Mouse (Mus musculus): ENCODE measurements around the gene Auh. TPM values are rescaled to one million over a fixed set of nuclear protein-coding genes. Genes with fewer than 3 reads are reported as not detected.
A peak's percentile ranks its signal among the peaks of the same experiment; 100 is the strongest.

Gene Auh
- total and polyA plus RNA-seq, 3 experiments = 64.6 to 152 (median 135) TPM

GRCm38 (mm10) chr13:52883084-52883959, 46.2 kb downstream of the Auh start:
- no peak overlapping the region for H3K27ac ChIP-seq
- intact Hi-C loops (cut with DNase I) = no loop called here
- no peaks in the 10 kb centered on the region for H3K4me1 ChIP-seq (ENCODE audit: control insufficient read depth, insufficient read depth, low read length)
- H3K27me3 ChIP-seq (ENCODE audit: control insufficient read depth, insufficient read depth, low read length) = no peaks in the 10 kb centered on the region
- H3K36me3 ChIP-seq (ENCODE audit: control insufficient read depth, insufficient read depth, low read length) = no peaks in the 10 kb centered on the region
- no peaks in the 10 kb centered on the region for H3K79me2 ChIP-seq (replicated peaks; ENCODE audit: control insufficient read depth, insufficient read depth, low read length)
- 89% methylated on average over 18 of the region's 19 CpGs for WGBS
- DNase-seq = no peak
- no peak overlapping the region for H3K9ac ChIP-seq (ENCODE audit: low read depth, low read length)
- no peak overlapping the region for H3K4me3 ChIP-seq
- TF ChIP-seq CTCF (IDR thresholded peaks at IDR 0.05) = no peak
- no peak for TF ChIP-seq EP300 (IDR thresholded peaks at IDR 0.05; ENCODE audit: insufficient read depth, low read depth, low read length)
- no peak for TF ChIP-seq POLR2A (IDR thresholded peaks at IDR 0.05; ENCODE audit: insufficient read depth, low read depth, low read length)

DNA sequence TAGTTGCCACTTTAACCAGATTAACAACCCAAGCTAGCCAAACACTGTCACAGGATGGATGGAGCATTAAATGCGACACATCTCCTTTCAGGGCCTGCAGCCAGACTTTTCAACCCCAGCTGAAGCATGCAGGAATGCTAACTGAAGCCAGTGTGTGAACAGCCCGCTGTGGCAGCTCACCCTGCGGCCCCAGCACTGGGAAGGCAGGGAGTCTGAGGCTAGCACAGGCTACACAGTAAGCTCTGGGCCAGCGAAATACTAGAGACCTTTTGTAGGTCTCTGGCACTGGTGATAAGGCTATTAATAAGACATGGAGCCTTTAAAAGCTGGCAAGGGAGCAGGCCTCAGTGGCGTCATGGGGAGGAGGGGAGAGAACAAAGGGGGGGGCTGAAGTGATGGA, 49.1 kb downstream of the Auh start:
- no peaks in the 10 kb centered on the region for H3K36me3 ChIP-seq (ENCODE audit: control insufficient read depth, insufficient read depth, low read length)
- DNase-seq = peak in 1 of 2 experiments; percentile 26
- intact Hi-C loops (cut with DNase I) = no loop called here
- no peaks in the 10 kb centered on the region for H3K79me2 ChIP-seq (replicated peaks; ENCODE audit: control insufficient read depth, insufficient read depth, low read length)
- H3K4me3 ChIP-seq = no peak overlapping the region
- TF ChIP-seq EP300 (IDR thresholded peaks at IDR 0.05; ENCODE audit: insufficient read depth, low read depth, low read length) (no peak), CTCF (IDR thresholded peaks at IDR 0.05) (no peak), POLR2A (IDR thresholded peaks at IDR 0.05; ENCODE audit: insufficient read depth, low read depth, low read length) (no peak)
- peak overlapping the region; percentile 33; the same call in 1 of the 2 replicates for H3K9ac ChIP-seq (ENCODE audit: low read depth, low read length)
- 51% methylated on average over 5 of the region's 5 CpGs for WGBS
- peak overlapping the region; percentile 68 for H3K27ac ChIP-seq
- H3K4me1 ChIP-seq (ENCODE audit: control insufficient read depth, insufficient read depth, low read length) = no peaks in the 10 kb centered on the region
- no peaks in the 10 kb centered on the region for H3K27me3 ChIP-seq (ENCODE audit: control insufficient read depth, insufficient read depth, low read length)

DNA sequence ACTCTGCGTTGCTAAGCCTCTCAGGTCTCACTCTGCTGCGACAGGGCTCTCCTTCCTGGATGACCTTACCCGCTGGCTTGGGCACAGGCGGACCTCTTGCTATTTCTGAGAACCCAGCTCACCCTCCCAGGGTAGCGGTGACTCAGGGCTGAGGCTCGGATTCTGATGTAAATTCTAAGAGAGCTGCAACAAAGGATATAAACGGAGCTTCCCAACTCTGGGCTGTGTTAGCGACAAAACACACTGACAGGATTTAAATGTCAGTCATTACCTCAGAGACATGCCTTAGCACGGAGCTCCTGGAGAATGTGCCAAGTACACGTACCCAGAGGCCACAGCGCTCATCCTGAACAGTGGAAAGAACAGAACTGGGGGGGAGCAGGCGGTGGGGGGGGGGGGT, 49.6 kb downstream of the Auh start:
- WGBS = 52% methylated on average over 12 of the region's 12 CpGs
- Histone ChIP-seq H3K27ac (peak overlapping the region; percentile 68), H3K4me3 (no peak overlapping the region), H3K4me1 (ENCODE audit: control insufficient read depth, insufficient read depth, low read length) (no peaks in the 10 kb centered on the region), H3K9ac (ENCODE audit: low read depth, low read length) (no peak overlapping the region), H3K79me2 (replicated peaks; ENCODE audit: control insufficient read depth, insufficient read depth, low read length) (no peaks in the 10 kb centered on the region), H3K27me3 (ENCODE audit: control insufficient read depth, insufficient read depth, low read length) (no peaks in the 10 kb centered on the region), H3K36me3 (ENCODE audit: control insufficient read depth, insufficient read depth, low read length) (no peaks in the 10 kb centered on the region)
- DNase-seq = peak; percentile 33 to 54
- no peak for TF ChIP-seq CTCF (IDR thresholded peaks at IDR 0.05)
- no peak for TF ChIP-seq EP300 (IDR thresholded peaks at IDR 0.05; ENCODE audit: insufficient read depth, low read depth, low read length)
- no peak for TF ChIP-seq POLR2A (IDR thresholded peaks at IDR 0.05; ENCODE audit: insufficient read depth, low read depth, low read length)
- intact Hi-C loops (cut with DNase I) = loop anchor here (5.0 kb wide), 2 partner anchors 43 to 57 kb away; no protein-coding TSS in a partner anchor

- no peak overlapping the region for H3K9ac ChIP-seq (ENCODE audit: low read depth, low read length)
- no peaks in the 10 kb centered on the region for H3K27me3 ChIP-seq (ENCODE audit: control insufficient read depth, insufficient read depth, low read length)
- no peaks in the 10 kb centered on the region for H3K4me1 ChIP-seq (ENCODE audit: control insufficient read depth, insufficient read depth, low read length)
- no peak for DNase-seq
- no peaks in the 10 kb centered on the region for H3K36me3 ChIP-seq (ENCODE audit: control insufficient read depth, insufficient read depth, low read length)
- TF ChIP-seq CTCF (IDR thresholded peaks at IDR 0.05) (no peak), EP300 (IDR thresholded peaks at IDR 0.05; ENCODE audit: insufficient read depth, low read depth, low read length) (no peak), POLR2A (IDR thresholded peaks at IDR 0.05; ENCODE audit: insufficient read depth, low read depth, low read length) (no peak)
- no peaks in the 10 kb centered on the region for H3K79me2 ChIP-seq (replicated peaks; ENCODE audit: control insufficient read depth, insufficient read depth, low read length)
- intact Hi-C loops (cut with DNase I) = loop anchor here (5.0 kb wide), 2 partner anchors 42 to 58 kb away; no protein-coding TSS in a partner anchor
- 70% methylated on average over 9 of the region's 9 CpGs for whole genome bisulfite sequencing
- no peak overlapping the region for H3K27ac ChIP-seq
- no peak overlapping the region for H3K4me3 ChIP-seq
Observed at GRCm38 (mm10) chr13:52879291-52879690, 50.2 kb downstream of the Auh start.

DNA sequence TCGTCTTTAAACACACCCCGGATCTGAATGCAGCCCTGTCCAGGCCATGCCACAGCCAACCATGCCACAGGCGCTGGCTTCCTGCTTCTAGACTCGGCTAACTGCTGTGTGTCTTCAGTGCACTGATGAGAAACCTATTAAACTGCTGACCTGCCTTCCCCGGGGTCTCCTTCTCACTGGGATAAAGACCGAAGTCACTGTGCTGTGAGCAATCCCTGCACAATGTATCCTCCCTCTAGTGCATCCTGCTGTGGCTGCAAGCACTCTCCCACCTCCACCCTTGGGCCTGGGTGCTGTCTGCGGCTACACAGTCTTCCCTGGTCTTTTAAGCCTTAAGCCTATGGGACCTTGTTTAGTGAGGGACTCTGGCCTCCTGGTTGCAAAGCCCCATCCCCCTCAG, 50.7 kb downstream of the Auh start:
- TF ChIP-seq EP300 (IDR thresholded peaks at IDR 0.05; ENCODE audit: insufficient read depth, low read depth, low read length) (no peak), POLR2A (IDR thresholded peaks at IDR 0.05; ENCODE audit: insufficient read depth, low read depth, low read length) (no peak), CTCF (IDR thresholded peaks at IDR 0.05) (no peak)
- Histone ChIP-seq H3K9ac (ENCODE audit: low read depth, low read length) (no peak overlapping the region), H3K4me1 (ENCODE audit: control insufficient read depth, insufficient read depth, low read length) (no peaks in the 10 kb centered on the region), H3K27ac (no peak overlapping the region), H3K36me3 (ENCODE audit: control insufficient read depth, insufficient read depth, low read length) (no peaks in the 10 kb centered on the region), H3K27me3 (ENCODE audit: control insufficient read depth, insufficient read depth, low read length) (no peaks in the 10 kb centered on the region), H3K79me2 (replicated peaks; ENCODE audit: control insufficient read depth, insufficient read depth, low read length) (no peaks in the 10 kb centered on the region), H3K4me3 (no peak overlapping the region)
- WGBS = 88% methylated on average over 7 of the region's 7 CpGs
- intact Hi-C loops (cut with DNase I) = loop anchor here (5.0 kb wide), 2 partner anchors 42 to 58 kb away; no protein-coding TSS in a partner anchor
- DNase-seq = no peak
